Mouse (Mus musculus): Measurements from ENCODE around the gene Zfp652. TPM values are rescaled to one million over a fixed set of nuclear protein-coding genes. Genes with fewer than 3 reads are reported as not detected.

Zfp652 gene
- total and polyA plus RNA-seq, 3 experiments: 3.0 to 9.8 (median 6.2) TPM

- no peak overlapping the region for H3K27ac ChIP-seq (ENCODE audit: insufficient read depth, low read depth)
- no peak for TF ChIP-seq GABPA (IDR thresholded peaks at IDR 0.05; ENCODE audit: insufficient replicate concordance, low read depth, low read length)
- no peak for TF ChIP-seq JUND (conservative IDR thresholded peaks at IDR 0.05; ENCODE audit: low read depth, low read length)
- no peak for TF ChIP-seq POLR2AphosphoS2 (IDR thresholded peaks at IDR 0.05; ENCODE audit: low read depth, low read length)
- no peak for TF ChIP-seq POLR2A (IDR thresholded peaks at IDR 0.05; ENCODE audit: low read depth, low read length)
- no peak for TF ChIP-seq USF1 (IDR thresholded peaks at IDR 0.05; ENCODE audit: low read depth, low read length)
- no peak for TF ChIP-seq ELF1 (IDR thresholded peaks at IDR 0.05; ENCODE audit: low read depth, low read length)
- TF ChIP-seq NELFE (IDR thresholded peaks at IDR 0.05; ENCODE audit: low read depth, low read length): no peak
- TF ChIP-seq USF2 (conservative IDR thresholded peaks at IDR 0.05; ENCODE audit: low read depth, low read length): no peak
- TF ChIP-seq MXI1 (IDR thresholded peaks at IDR 0.05; ENCODE audit: low read depth, low read length): no peak
- TF ChIP-seq IRF4 (IDR thresholded peaks at IDR 0.05; ENCODE audit: low read depth, low read length): no peak
- no peak for TF ChIP-seq SIN3A (IDR thresholded peaks at IDR 0.05; ENCODE audit: low read length)
- TF ChIP-seq CHD1 (IDR thresholded peaks at IDR 0.05; ENCODE audit: low read depth, low read length): no peak
- no peak for DNase-seq (ENCODE audit: extremely low read depth)
- no peaks in the 10 kb centered on the region for H3K79me2 ChIP-seq (replicated peaks; ENCODE audit: control insufficient read depth, extremely low read depth, insufficient read depth, poor library complexity, severe bottlenecking)
- no peaks in the 10 kb centered on the region for H3K36me3 ChIP-seq (replicated peaks in 1 of 2; ENCODE audit: control insufficient read depth in 1 of 2, insufficient read depth in 1 of 2, low read length in 1 of 2)
- H3K4me1 ChIP-seq (ENCODE audit: control insufficient read depth in 1 of 2, insufficient read depth in 2 of 2): peaks cover 8 to 19% of the 10 kb centered on the region in 2 experiments
- H3K4me3 ChIP-seq (replicated peaks in 1 of 3; ENCODE audit: low read depth in 2 of 3, low read length in 2 of 3, poor library complexity in 1 of 3): no peak overlapping the region
- H3K9ac ChIP-seq (ENCODE audit: insufficient read depth, low read depth): no peak overlapping the region
- peaks cover 25% of the 10 kb centered on the region for H3K9me3 ChIP-seq (replicated peaks; ENCODE audit: low read length)
- peaks cover 2% of the 10 kb centered on the region for H3K27me3 ChIP-seq (replicated peaks)
- in situ Hi-C loops (cut with MboI; ENCODE audit: low pct_ligation_motif_present, low pct_unique_long_range_greater_than_20kb, low sequenced_read_pairs) (no loop called here), dilution Hi-C loops (cut with MboI; ENCODE audit: extremely low pct_ligation_motif_present, extremely low pct_unique_long_range_greater_than_20kb, low sequenced_read_pairs) (no loop called here)
- no peak overlapping the region for H3K4me2 ChIP-seq (ENCODE audit: insufficient read depth, low read depth, poor library complexity, severe bottlenecking)
Observed at GRCm38 (mm10) chr11:95809603-95810002, 97.1 kb downstream of the Zfp652 start.

- dilution Hi-C loops (cut with MboI; ENCODE audit: extremely low pct_ligation_motif_present, extremely low pct_unique_long_range_greater_than_20kb, low sequenced_read_pairs): no loop called here
- DNase-seq (ENCODE audit: extremely low read depth): no peak
Observed at GRCm38 (mm10) chr11:95810828-95811227, 98.4 kb downstream of the Zfp652 start.

GRCm38 (mm10) chr11:95811741-95812140 lies 99.3 kb downstream of the Zfp652 start:
- no peak overlapping the region for H3K4me3 ChIP-seq (replicated peaks in 1 of 3; ENCODE audit: low read depth in 2 of 3, low read length in 2 of 3, poor library complexity in 1 of 3)
- peaks cover 3 to 11% of the 10 kb centered on the region in 2 experiments for H3K4me1 ChIP-seq (ENCODE audit: control insufficient read depth in 1 of 2, insufficient read depth in 2 of 2)
- dilution Hi-C loops (cut with MboI; ENCODE audit: extremely low pct_ligation_motif_present, extremely low pct_unique_long_range_greater_than_20kb, low sequenced_read_pairs) (no loop called here), in situ Hi-C loops (cut with MboI; ENCODE audit: low pct_ligation_motif_present, low pct_unique_long_range_greater_than_20kb, low sequenced_read_pairs) (no loop called here)
- DNase-seq (ENCODE audit: extremely low read depth): no peak
- peaks cover 7% of the 10 kb centered on the region for H3K27me3 ChIP-seq (replicated peaks)
- TF ChIP-seq POLR2AphosphoS2 (IDR thresholded peaks at IDR 0.05; ENCODE audit: low read depth, low read length) (no peak), MAX (IDR thresholded peaks at IDR 0.05; ENCODE audit: low read length) (0 out of 2 replicates have a peak, but pooled peaks have one; percentile 7)
- peaks cover 28% of the 10 kb centered on the region for H3K9me3 ChIP-seq (replicated peaks; ENCODE audit: low read length)
- no peak overlapping the region for H3K9ac ChIP-seq (ENCODE audit: insufficient read depth, low read depth)
- H3K79me2 ChIP-seq (replicated peaks; ENCODE audit: control insufficient read depth, extremely low read depth, insufficient read depth, poor library complexity, severe bottlenecking): no peaks in the 10 kb centered on the region
- H3K4me2 ChIP-seq (ENCODE audit: insufficient read depth, low read depth, poor library complexity, severe bottlenecking): no peak overlapping the region
- no peak overlapping the region for H3K27ac ChIP-seq (ENCODE audit: insufficient read depth, low read depth)
- no peaks in the 10 kb centered on the region for H3K36me3 ChIP-seq (replicated peaks in 1 of 2; ENCODE audit: control insufficient read depth in 1 of 2, insufficient read depth in 1 of 2, low read length in 1 of 2)

More at GRCm38 (mm10) chr11:95810828-95811227, 98.4 kb downstream of the Zfp652 start:
- Histone ChIP-seq H3K27me3 (replicated peaks) (peaks cover 5% of the 10 kb centered on the region), H3K4me1 (ENCODE audit: control insufficient read depth in 1 of 2, insufficient read depth in 2 of 2) (peaks cover 3 to 12% of the 10 kb centered on the region in 2 experiments), H3K27ac (ENCODE audit: insufficient read depth, low read depth) (no peak overlapping the region), H3K4me3 (replicated peaks in 1 of 3; ENCODE audit: low read depth in 2 of 3, low read length in 2 of 3, poor library complexity in 1 of 3) (no peak overlapping the region), H3K9ac (ENCODE audit: insufficient read depth, low read depth) (no peak overlapping the region), H3K36me3 (replicated peaks in 1 of 2; ENCODE audit: control insufficient read depth in 1 of 2, insufficient read depth in 1 of 2, low read length in 1 of 2) (no peaks in the 10 kb centered on the region), H3K79me2 (replicated peaks; ENCODE audit: control insufficient read depth, extremely low read depth, insufficient read depth, poor library complexity, severe bottlenecking) (no peaks in the 10 kb centered on the region), H3K9me3 (replicated peaks; ENCODE audit: low read length) (peaks cover 27% of the 10 kb centered on the region), H3K4me2 (ENCODE audit: insufficient read depth, low read depth, poor library complexity, severe bottlenecking) (no peak overlapping the region)
- TF ChIP-seq GABPA (IDR thresholded peaks at IDR 0.05; ENCODE audit: insufficient replicate concordance, low read depth, low read length) (no peak), ZNF384 (IDR thresholded peaks at IDR 0.05; ENCODE audit: low read depth, low read length) (peak; percentile 59; the same call in 1 of the 2 replicates), RAD21 (IDR thresholded peaks at IDR 0.05; ENCODE audit: low read depth, low read length) (no peak), TBP (conservative IDR thresholded peaks at IDR 0.05; ENCODE audit: low read depth, low read length) (no peak), EP300 (IDR thresholded peaks at IDR 0.05; ENCODE audit: low read length) (no peak), ELF1 (IDR thresholded peaks at IDR 0.05; ENCODE audit: low read depth, low read length) (no peak), MYC (IDR thresholded peaks at IDR 0.05; ENCODE audit: low read depth, low read length) (no peak)
- in situ Hi-C loops (cut with MboI; ENCODE audit: low pct_ligation_motif_present, low pct_unique_long_range_greater_than_20kb, low sequenced_read_pairs): no loop called here

Measured in CH12.LX (cell line).